Mouse (Mus musculus): Measurements from ENCODE around the gene Ctps.

DNA sequence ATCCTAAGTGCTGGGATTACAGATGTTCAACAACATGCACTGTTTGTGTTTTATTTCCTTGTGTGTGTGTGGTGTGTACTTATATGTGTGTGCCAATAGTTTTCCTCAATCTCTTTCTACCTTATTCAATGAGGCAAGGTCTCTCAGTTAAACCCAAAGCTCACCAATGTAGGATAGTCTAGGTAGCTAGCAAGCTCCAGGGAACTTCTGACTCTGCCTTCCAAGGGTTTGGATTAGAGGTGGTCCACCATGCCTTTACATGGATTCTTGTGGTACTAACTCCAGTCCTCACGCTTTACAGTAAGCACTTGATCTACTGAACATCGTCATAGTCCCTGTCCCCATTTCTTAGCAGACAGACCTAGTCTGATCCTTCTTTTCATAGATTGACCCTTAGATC lies 55.7 kb downstream of the Ctps start:
- TF ChIP-seq GATA1 (IDR thresholded peaks at IDR 0.05; ENCODE audit: low read length) (no peak), TAL1 (IDR thresholded peaks at IDR 0.05; ENCODE audit: low read length) (no peak)
